11 mouse cellular contexts compared by ENCODE assay signal in genomic region chr3:30394911-30395310, GRCm38 (mm10).
"Had no signal": no experiment of that assay in that cellular context is flagged by ENCODE, and none has a peak within 500 bp of the region (broad histone marks: within the 10 kb centered on the region; RNA-seq: fewer than 3 reads in every experiment).

No protein-coding gene starts in this region.

- DNase-seq: liver, postnatal 0 days; lung, adult 2 months; lung, postnatal 14 days; lung, postnatal 36 days; midbrain, embryonic 14.5 days; right cerebral cortex, postnatal 14 days; thymus, adult 2 months; thymus, postnatal 25 days; thymus, postnatal 4 days had no signal

- ATAC-seq: liver, postnatal 0 days; lung, postnatal 0 days; midbrain, embryonic 16.5 days had no signal
